Mouse (Mus musculus) adrenal gland, adult 8-10 months (tissue): ENCODE data around the gene Iqub. TPM values are rescaled to one million over a fixed set of nuclear protein-coding genes. Genes with fewer than 3 reads are reported as not detected.

Experiments
- DNase-seq: peaks from one replicate; pipeline ENCODE4 v3.0.0; 2022
- total RNA-seq, 4 experiments: library from RNA; stranded (reverse); gene quantifications; 2 replicates each; pipeline ENCODE4 v1.2.4; 2022

The Iqub gene
- under 1 TPM in 3 of 4 experiments, not detected in 1; 0.19 to 0.37 (median 0.28) TPM for total RNA-seq

DNA sequence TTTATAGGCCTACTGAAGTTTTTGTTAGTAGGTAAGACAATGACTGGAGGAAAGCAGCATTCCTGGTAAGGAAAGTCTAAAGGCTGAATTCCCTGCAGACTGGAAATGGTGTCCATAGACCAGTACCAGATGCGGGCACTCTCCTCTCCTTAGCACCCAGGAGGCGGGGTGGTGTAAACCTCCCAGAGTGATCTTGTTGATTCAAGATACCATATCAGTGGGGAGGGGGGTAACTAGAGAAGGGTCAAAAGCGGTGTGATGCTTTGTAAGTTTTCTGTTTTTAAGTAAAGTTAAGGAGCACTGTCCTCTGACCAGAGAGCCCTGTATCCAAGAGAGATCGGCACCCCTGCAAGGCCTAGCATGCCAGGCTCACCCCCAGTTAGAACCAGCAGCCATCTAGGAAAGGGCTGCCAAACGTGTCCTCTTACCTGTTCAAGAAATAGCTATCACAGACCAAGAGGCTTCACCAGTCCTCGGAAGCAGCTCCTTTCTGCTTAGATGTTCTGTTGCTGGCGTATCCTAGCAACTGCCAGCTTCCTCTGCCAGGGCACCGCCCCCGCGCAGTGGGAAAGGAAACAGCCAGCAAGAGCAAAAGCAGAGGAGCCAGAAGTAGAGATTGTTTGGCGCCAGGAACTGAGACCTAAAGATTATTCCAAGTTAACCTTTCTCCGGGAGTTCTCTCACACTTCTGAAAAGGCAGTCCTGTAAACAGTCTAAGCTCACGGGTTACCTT lies at the start of gene Iqub:
Gene Iqub, minus strand, starts transcription at position 516 of the 733 bp plus-strand sequence.
- peak; percentile 33 for DNase-seq

- no peak for DNase-seq
Measured at GRCm38 (mm10) chr6:24564081-24564480, 49.2 kb upstream of the Iqub start.

- DNase-seq: no peak
Measured at GRCm38 (mm10) chr6:24555488-24555887, 40.6 kb upstream of the Iqub start.

GRCm38 (mm10) chr6:24554427-24555086 lies 39.7 kb upstream of the Iqub start:
- DNase-seq: no peak

DNA sequence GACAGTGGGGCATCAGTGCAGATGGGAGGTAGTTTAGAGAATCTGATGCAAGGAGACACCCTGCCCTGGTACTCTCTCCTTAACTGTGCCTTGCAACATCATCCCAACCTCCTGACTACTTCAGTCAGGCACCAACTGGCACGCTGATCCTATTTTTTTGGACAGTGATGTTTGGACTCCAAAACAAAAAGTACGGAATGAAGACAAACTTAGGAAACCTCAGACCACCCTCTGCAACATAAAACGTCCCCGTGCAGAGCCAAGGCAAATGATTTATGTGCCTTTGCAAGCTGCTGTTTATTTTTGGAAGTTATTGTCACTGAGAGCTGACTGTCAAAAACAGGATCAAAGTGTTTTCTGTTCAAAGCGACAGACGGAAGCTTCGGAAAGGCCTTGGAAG lies 37.2 kb upstream of the Iqub start:
- DNase-seq: no peak

GRCm38 (mm10) chr6:24549801-24550200 lies 34.9 kb upstream of the Iqub start:
- no peak for DNase-seq

- DNase-seq: no peak
Measured at GRCm38 (mm10) chr6:24546716-24547420, 32.0 kb upstream of the Iqub start.

DNA sequence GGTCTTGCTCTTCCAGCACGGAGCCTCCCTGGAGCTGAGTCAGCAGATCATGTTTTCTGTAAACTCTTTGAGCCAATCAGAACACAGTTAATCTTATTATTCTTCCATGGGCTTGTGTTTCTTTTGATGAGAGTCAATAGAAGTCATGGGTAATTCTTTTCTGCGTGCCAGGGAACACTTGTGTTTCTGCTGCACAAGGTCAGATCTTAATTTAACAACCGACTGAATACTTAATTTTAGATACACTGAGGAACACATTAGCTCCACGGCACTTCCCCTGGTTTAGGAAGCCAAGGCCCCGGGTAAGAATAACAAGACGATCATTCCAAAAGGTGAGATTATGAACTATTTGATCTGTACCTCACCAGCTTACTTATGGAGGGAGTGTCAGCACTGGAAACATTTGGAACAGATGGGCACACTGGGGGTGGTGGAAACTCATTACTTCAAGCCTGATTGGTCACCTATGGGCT lies 28.3 kb upstream of the Iqub start:
- no peak for DNase-seq

DNA sequence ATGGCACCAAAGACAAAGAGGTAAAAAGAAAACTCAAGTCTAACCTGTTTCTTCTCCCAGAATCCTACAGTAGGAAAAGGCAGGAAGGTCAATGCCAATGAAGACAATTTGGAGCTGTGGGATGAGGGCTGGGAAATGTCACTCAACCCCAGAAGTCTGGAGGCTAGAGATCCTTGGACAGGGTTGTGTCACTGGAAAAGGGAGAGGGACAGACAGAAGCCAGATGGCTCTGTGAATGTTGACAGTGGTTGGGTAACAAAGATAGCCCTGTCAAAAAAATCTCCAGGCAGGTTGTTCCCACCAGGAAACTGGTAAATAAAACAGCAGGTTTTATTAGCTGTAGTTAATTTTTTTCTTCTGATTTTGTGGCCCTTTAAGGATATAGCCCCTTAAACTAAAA lies 27.5 kb upstream of the Iqub start:
- DNase-seq: no peak

DNA sequence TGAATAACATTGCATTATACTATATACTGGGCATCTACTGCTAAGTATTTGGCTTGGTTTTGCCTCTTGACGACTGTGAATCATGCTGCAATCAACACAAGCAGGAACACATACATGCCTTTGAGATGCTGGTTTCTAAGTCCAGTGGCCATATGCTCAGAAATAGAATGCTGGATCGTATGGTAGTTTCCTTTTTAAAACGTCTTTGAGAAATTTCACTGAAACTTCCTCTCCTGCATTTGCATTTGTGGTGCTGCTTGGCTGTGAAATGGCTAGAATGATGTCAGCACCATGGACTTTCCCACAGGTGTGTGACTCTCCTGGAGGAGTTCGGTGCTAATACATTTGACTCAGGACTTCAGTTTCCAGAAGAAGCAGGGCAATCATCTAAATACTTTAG lies 25.2 kb upstream of the Iqub start:
- no peak for DNase-seq

DNA sequence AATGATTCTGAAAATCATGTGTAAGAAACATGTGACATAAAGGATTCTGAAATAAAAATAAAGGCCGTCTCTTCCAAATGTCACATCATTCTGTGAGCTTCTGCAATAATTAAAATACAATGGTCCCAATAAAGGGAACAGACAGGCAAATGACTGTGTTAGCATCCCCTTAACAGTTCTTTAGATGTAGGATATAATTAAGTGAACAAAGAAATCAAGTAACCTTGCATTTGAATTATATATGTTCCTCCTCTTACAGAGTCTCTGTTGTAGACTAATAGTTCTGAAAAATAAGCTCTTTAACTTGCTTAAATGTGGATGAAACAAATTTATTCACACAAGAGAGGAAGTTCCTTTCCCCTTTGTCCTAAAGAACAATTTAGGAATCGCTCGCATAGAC lies 23.6 kb upstream of the Iqub start:
- DNase-seq: no peak

GRCm38 (mm10) chr6:24532804-24533203 lies 17.9 kb upstream of the Iqub start:
- DNase-seq: no peak

- no peak for DNase-seq
Measured at GRCm38 (mm10) chr6:24530711-24531420, 16.0 kb upstream of the Iqub start.

DNA sequence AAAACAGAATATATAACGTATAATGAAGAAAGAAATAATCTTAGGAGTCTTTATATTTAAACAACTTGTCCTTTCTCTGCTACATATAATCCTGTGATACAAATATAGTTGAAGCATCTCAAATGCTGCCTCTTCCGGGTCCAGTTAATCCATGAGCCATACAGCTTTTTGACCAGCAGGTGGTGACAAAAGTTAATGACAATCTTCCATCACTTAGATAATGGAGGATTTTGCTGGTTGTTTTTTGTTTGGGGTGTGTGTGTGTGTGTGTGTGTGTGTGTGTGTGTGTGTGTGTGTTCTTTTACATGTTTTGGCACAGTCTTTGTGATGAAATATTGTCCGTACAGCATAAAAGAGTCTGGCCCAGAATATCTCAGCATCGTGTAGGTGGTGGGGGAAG lies 15.3 kb upstream of the Iqub start:
- DNase-seq: no peak

GRCm38 (mm10) chr6:24528064-24528243 lies 13.1 kb upstream of the Iqub start, which contains the start of gene Asb15:
TSS of gene Asb15 (plus strand) at chr6:24528144.
- no peak for DNase-seq

DNA sequence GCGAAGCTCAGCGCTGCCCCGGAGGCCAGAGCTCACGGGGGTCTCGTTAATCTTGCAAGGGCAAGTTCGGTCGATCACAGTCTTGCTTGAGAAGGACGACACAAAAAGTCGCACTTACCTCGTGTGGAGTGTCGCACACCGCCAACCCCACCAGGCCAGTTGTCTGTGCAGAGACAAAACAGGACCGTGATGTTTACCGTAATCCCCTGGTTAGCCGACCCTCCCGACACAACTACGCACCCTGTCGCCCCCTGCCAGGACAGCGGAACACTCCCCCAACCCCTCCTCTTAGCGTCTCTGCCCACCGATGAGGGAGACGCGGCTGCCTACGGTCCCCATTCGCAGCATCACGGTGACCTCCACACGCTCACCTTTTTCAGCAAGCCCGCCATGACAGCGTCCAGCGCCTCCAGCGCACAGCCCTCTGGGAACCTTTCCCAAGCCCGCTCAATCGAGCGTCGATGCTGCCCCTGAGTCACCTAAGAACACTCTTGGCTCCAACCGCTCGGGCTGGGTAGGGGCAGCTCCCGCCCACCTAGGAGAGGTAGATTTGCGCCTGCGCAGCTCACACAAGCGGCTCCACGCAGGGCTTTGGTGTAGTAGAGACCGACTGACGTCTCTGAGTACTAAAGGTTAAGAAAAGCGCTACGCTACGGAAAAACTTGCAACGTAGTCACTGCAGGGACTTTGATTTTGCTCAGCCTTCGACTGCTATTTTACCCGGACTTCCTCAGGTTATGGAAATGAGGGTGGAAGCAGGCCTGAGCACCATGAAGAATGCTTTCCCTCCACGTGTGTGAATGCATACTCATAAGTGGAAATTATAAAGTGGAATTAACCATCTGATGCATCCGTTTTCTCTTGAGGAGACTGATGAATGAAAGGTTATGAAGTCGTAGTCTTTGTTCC lies 12.5 kb upstream of the Iqub start, which contains the start of gene Ndufa5:
Gene Ndufa5, minus strand, starts transcription at position 859 of the 909 bp plus-strand sequence.
- peak; percentile 93 for DNase-seq

- DNase-seq: no peak
Measured at GRCm38 (mm10) chr6:24525705-24526104, 10.8 kb upstream of the Iqub start.

GRCm38 (mm10) chr6:24516197-24516596 lies 1.3 kb upstream of the Iqub start:
- no peak for DNase-seq

DNA sequence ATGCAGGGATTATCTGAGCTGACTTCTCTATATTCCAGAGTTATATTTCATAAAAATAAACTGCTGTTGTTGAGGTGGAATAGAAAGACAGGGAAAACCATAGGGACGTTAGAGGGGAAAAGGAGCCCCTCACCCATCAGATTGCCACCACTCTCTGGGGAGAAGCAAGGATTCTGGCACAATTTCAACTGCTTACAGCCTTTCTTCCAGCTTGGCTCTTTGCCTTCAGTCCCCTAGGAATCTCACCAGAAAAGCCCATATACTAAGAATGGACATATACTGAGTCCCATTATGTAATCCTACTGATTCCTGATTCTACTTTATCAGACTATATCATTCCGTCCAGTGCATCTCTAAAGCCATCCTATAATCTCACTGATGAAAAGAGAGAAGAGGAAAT lies 10.7 kb downstream of the Iqub start:
- DNase-seq: no peak

GRCm38 (mm10) chr6:24490341-24490740 lies 24.5 kb downstream of the Iqub start:
- DNase-seq: no peak

- no peak for DNase-seq
Measured at GRCm38 (mm10) chr6:24486530-24486929, 28.3 kb downstream of the Iqub start.

DNA sequence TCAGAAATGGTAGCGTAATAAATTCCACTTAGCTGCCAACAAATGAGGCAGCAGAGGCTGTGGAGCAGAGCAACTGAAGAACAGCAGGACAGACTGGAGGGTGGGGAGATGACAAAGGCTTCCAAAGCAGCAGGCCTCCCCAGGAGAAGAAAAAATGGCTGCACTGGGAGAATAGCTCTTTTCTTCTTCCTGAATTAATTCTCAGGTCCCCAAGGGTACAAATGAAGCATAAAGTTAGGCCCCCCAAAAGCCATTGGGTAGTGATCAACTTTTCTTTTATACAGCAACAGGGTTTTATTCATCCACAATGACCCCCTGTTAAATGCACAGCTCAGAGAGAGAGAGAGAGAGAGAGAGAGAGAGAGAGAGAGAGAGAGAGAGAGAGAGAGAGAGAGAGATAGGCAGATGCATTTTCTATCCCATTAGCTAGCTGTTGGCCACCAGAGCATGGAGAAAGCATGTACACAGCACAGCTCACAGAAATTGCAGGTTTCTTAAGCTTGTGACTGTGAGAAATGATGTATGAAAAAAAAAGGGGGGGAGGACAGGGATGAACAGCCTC lies 44.2 kb downstream of the Iqub start:
- DNase-seq: no peak
